Mouse (Mus musculus) cerebellum, postnatal 4 days (tissue): ENCODE data around the gene Pde8b.
A peak's percentile ranks its signal among the peaks of the same experiment; 100 is the strongest.
"Not testable (repeated sequence)": the region's sequence is repeated elsewhere in the genome, so short reads cannot be mapped to it uniquely, and the experiment has no call there.

Source experiments
- DNase-seq, 2 experiments: peaks; one replicate each; pipeline ENCODE4 v3.0.0; 2022; ENCODE audit warnings: low spot score in 2 of 2, mixed read lengths in 1 of 2

Gene Pde8b

DNA sequence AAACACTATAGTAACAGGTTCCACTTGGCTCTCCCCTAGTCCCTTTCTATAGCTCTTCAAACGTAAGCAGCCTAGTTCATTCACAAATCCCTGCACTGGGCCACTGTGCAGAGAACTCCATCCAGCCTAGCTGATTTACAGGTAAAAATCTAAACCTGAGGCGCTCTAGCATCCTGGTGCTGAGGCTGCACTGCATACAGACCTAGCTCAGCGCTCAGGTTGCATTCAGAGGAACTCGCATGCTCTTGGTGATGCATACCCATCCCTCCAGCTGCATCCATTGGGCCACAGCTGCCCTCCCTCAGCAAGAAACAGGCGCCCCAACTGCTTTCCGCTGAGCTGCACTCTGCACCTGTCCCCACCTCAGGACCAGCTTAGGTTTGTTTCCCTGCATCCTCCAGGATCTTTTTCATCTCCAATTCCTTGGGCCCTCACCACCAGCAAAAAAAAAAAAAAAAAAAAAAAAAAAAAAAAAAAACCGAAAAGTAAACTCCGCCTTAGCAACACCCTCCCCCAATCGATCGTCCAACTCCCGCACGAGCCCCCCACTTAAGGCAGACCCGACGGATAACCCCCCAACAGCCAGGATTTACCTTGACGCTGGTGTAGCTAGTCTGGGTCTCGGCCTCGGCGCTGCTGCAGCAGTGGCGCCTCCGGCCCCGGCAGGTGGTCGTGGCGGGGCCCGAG lies 28.1 kb downstream of the Pde8b start:
- DNase-seq = no peak

DNA sequence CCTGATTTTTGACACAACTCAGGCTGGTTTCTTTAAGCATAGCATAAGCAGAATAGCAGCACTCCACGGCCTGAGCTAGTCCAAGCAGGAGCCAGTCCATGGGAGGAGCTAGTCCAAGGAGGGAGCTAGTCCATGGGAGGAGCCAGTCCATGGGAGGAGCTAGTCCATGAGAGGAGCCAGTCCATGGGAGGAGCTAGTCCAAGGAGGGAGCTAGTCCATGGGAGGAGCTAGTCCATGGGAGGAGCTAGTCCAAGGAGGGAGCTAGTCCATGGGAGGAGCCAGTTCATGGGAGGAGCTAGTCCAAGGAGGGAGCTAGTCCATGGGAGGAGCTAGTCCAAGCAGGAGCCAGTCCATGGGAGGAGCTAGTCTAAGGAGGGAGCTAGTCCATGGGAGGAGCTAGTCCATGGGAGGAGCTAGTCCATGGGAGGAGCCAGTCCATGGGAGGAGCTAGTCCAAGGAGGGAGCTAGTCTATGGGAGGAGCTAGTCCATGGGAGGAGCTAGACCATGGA lies 34.4 kb downstream of the Pde8b start:
- DNase-seq = not testable (repeated sequence)

DNA sequence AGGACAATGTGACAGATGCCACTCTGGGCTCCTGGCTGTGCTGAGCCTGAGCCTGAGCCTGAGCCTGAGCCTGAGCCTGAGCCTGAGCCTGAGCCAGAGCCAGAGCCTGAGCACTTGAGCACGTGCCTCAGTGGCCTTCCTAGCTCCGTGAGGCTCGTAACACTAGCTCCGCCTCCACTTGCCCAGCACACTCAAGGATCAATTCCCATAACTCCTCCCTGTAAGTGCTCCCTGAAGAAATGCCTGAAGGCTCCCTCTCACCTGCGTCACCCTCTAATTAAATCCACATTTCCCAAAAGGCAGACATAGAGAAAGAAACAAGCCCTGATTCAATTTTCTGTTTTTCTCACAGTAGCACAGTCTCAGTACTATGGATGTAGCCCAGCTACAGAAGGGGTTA lies 37.8 kb downstream of the Pde8b start:
- DNase-seq = no peak

DNA sequence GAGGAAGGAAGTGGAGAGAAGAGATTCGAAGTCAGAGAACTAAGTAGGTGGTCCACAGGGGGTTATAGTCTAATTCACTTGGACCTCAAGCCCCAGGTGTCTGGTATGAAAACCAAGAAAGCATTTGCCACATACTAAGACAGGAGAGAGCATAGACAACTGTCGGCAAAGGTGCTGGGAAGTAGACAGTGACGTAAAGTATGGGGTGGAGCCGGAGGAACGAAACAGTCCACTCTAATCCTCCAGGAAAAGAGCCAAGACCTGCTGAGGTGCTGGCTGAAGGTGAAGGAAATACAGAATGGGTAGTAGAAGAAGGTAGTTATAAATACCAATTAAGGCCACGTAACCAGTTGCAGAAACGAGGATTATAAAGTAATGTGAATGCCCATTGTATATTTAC lies 42.8 kb downstream of the Pde8b start:
- not testable (repeated sequence) for DNase-seq

DNA sequence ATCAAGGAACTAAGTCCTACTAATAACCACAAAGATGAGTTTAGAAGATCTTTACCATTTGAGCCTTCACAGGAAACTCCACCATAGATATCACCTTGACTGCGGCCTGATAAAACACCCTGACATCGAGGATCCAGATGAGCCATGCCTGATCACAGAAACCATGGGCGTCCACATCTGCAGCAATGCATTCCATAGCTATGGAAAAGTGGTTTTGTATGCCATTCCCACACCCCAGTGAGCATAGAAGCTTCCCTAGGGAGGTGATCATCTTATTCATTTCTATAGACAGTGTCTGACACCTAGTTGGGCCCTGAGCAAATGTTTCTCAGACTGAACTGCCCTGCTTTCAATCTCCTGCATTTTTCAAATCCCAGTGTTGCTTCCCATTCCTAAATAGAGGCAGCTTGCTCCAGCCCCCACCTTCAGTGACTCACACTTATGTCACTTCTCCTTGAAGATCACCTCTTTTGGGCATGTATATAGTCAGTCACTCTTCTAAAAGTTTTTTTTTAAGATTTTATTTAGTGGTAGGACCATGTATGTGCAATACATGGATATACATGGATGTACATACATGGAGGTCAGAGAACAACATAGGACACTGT lies 47.9 kb downstream of the Pde8b start:
- DNase-seq = no peak

DNA sequence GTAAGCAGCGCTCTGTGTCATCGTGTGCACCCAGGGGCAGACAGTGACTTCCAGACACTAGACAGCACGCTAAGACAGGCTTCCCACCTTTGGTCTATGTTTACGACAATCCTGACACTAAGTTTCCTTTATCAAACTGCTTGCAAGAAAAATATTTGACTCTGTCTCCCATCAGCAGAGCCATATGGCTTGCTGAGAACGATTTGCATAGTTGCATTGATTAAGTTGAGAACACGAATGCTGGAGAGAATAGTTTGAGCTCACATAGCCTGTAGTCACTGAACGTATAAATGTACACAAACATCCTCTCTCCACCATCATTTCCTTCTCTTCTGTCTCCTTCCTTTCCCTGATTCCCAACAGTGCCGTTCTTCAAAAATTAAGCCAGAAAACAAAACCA lies 49.3 kb downstream of the Pde8b start:
- no peak for DNase-seq

DNA sequence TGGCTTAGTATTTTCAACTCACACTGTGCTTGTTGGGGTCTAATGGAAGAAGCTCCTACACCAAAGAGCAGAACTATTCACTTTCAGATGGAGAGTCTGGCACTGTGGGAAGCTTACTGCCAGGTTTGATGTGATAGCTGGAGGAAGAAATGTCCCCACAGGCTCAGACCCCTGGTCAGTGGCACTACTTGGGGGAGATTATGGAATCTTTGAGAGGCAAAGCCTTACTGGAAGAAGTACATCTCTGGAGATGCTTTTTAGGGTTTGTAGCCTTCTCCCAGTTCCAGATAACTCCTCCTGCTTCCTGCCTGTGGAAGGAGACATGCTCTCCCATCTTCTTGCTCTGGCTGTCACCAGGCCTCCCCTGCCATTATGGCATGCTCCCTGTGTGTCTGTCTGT lies 50.1 kb downstream of the Pde8b start:
- no peak for DNase-seq

DNA sequence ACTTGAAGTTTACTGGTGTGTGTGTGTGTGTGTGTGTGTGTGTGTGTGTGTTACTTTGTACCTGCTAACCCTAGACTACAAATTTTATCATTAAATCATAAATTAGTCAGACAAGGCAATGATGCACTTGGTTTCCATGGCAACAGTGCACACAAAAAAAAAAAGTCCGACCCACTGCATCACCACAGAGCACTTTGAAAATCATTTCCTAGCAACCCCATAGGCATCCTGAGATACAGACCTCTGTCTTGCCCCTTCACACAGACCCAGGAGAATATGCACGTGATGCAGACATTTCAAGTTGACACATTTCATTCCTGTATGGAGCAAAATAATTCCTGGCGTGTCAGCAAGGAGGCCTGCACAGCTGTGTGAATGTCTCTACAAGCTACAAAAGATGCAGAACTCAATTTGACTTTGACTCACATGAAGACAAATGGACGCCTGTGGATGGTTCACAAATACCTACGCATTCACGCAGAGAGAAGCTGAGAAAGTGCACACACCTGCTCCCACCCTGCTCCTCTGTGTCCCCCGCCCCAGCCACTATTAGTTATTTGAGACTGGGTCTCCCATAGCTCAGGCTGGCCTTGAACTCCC lies 53.9 kb downstream of the Pde8b start:
- no peak for DNase-seq

DNA sequence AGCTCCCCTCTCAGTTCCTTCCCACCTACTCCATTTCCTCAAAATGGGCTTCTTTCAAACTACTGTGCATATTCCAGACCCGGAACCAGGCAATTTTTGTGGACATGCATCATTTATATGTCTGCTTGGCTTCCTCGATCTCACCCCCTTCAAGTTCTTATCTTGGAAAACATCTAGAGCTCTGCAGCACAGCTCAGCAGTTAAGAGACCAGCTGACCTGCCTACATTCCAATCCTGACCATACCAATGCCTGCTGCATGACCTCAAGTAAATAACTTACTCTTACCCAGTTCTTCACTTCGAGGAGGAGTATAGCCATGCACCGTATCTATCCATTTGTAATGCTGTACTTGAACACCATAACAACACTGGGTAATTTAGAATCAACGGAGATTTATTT lies 58.2 kb downstream of the Pde8b start:
- no peak for DNase-seq

DNA sequence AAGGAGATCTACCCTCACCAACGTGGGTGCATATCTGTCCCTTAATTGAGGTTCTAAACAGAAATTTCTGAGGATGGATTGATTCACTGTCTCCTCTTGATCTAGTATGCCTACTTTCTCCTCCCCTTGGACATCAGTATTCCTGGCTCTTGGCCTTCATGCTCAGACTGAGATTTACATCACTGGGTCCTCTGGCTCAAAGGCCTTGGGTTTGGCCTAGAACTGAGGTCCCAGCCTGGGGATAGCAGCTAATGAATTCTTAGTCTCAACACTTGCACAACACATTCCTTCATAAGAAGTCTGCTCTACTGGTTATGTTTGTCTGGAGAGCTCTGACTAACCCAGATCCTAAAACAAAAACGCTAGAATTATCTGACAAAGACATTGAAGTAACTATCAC lies 61.0 kb downstream of the Pde8b start:
- no peak for DNase-seq

DNA sequence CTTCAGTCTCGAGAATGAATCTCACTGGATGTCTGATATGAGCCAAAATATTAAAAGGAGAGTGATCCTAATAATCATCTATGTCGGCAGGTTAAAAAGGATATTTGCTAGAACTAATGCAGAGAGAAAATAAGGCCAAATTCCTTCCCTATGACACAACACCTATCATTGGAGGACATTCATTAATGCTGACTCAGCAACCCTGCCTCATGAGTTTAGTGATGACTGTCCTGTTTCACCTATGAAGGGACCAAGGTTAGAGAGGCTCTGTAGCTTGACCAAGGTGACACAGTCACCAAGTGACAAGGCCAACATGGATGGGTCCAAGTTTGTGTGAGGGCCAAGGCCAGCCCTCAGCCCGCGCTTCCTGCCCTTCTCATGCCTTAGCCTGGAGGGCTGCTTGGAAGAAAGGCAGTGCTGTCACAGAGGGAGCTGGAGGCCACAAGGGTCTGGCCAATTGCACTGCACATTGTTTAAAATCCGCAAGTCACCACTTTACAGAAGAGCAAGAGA lies 62.9 kb downstream of the Pde8b start:
- DNase-seq = no peak

DNA sequence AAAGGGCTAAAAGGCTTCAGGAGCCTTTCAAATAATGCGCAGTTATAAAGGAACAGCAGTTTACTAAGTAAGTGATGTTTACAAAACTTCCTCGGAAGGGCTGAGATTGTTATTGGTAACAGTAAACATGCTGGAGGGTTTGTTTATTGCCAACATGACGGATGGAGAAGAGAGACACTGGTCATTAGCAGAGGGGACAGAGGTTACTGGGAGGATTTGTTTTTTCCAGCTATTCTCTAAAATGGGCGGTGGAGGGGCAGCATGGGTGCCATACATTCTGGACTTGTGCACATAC lies 63.4 kb downstream of the Pde8b start:
- DNase-seq = no peak

DNA sequence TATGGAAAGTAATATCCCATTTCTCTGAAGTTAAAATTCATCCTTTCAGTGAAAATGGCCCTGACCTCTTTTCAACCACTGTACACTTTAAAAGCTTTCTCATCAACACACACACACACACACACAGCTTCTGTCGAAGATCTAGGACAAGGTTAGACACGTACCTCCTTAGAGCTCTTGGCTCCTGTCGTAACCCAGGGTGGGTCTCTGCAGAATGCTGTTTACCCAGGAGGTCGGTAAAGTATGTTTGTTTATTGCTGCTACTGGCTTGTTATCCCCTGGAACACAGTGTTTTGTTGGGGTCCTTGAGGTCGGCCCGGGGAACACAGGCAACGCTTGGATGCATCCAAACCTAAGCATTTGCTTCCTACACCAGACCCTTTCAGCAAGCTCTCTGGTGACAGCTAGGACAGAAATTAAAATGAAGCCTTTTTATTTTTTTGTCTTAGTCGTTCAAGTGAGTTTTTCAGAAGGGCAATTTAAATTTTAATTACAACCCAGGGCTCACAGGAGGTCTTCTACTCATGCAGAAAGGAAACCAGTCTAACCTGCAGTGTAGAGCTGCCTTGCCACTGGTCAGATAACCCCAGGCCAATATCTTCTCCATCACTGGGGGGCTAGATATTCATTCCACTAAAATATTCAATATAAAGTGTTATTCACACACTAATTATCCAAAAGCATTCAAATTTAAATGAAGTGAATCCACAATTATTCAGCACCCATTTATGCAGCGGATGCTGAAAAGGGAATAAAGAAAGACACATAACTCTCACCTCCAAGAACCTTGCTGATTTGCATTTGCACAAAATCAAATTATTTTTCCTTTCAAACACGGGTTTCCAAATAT lies 64.0 kb downstream of the Pde8b start:
- no peak for DNase-seq

DNA sequence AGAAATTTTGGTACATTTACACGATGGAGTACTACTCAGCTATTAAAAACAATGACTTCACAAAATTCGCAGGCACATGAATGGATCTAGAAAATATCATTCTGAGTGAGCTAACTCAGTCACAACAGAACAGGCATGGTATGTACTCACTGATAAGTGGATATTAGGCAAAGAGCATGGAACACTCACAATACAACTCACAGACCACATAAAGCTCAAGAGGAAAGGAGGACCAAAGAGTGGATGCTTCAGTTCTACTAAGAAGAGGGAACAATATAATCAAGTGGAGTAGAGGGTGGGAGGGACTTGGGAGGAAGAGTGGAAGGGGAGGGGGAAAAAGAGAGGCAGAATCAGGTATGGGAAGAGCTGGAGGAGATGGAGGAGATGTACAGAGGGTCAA lies 66.5 kb downstream of the Pde8b start:
- no peak for DNase-seq

DNA sequence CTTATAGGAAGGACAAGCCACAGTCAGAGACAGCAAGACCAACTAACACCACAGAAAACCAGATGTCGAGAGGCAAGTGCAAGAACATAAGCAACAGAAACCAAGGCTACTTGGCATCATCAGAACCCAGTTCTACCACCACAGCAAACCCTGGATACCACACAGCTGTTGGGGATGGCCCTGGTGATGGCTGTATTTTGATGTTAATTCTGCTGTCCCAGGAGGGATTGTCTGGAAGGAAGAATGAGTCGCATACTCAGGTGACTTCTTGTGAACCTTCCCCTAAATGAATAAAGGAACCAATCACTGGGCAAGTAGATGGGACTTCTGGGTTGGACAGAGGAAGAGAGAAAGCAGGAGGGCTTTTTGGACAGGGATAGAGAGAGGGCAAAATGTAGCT lies 69.9 kb downstream of the Pde8b start:
- no peak for DNase-seq

DNA sequence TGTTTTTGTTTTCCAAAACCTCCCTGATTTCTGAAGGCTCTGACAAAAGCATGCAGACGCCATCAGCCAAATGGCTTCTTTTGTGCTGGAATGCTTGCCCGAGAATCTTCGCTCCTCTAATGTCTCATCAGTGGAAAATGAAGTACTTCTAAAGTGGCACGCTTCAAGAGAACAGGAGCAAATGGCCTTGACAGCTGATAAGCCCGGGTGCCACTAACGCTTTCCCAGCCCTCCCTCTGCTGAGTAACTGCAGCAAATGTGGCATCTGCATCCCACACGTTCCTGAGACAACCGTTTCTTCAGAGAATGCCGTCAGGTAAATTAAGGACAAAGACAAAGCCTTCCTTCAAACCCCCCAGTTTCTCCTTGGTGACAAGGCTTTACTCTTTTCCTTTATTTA lies 72.8 kb downstream of the Pde8b start:
- DNase-seq = no peak

DNA sequence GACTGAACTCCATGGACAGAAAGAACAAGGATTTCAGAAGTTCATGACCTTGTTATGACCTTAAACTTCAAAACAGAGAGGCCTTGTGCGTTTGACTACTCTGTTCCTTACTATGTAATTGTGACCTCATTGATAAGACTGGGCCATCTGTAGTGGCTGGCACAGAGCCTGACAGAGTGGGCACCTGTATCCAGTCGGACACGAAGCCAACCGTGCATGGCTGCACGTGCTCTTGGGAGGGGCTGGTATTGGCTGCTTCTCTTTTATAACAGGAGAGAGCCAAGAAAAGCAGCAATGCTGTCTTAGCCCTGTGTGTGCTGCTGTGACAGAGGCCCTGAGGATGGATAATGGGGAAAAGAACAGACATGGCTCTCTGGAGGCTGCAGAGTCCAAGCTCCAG lies 73.7 kb downstream of the Pde8b start:
- peak in 1 of 2 experiments; percentile 8 for DNase-seq

DNA sequence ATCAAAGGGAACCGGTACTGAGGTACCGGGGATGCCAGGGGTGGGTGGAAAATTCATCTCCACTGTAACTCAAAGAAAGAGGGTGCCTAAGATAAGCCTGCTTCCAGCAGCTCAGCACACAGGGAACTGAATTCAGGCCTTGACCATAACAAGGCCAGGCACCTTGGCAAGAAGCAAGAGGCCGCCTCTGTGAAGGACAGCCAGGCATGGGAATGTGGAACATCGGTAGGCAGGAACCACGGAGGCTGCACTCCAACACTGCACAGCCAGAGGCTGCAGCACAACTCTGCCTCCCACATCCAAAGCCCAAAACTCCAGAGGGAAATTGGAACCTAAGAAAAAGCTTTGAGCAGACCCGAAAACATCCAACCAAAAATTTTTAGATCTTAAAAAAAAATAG lies 75.9 kb downstream of the Pde8b start:
- DNase-seq = no peak

DNA sequence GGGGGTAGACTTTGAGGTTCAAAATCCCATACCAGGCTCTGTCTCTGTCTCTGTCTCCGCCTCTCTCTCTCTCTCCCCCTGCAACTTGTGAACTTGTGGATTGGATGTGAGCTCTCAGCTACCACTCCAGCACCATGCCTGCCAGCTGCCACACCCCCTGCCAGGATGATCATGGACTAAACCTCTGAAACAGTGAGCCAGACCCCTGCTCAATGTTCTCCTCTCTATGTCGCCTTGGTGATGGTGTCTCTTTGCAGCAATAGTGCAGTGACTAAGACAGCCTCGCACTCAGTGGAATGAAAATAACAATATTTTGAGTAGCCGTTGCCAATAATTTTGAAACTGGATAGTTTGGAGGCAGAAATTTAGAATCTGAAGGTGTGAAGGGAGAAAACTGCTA lies 77.8 kb downstream of the Pde8b start:
- no peak for DNase-seq

DNA sequence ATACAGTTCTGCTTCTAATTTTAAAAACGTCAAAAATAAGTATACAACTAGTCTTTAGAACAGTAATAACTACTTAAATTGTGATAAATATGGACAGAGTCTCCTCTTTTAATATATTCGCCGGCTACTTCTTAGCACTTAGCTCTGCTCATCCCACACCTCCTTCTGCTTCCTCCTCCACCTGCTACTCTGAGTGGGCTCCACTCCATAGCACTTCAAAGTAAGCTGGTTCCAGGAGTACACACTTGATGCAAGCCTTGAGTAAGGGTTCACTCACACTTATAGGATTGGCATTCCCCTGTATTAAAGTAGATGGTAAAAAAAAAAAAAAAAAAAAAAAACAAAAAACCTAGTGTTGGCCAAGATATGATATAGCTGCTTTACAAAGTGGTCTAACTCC lies 89.9 kb downstream of the Pde8b start:
- no peak for DNase-seq

DNA sequence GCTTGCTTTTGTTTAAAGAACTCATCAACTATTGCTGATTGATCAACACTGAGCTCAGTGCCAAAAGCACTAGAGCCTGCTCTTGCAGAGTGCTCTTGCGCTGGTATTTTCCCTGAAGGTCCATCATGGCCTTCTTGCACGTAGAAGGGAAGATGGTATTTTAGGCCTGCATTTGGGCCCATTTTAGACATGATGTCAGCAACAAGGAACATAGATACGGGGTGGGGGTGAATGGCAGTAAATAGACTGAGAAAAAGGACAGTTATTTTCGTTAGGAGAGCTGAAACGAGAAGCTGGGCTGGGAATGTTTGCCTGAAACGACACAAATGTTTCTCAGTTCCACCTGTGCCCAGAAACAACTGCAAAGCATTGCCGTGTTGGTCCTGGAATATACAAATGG lies 91.2 kb downstream of the Pde8b start:
- DNase-seq = no peak

DNA sequence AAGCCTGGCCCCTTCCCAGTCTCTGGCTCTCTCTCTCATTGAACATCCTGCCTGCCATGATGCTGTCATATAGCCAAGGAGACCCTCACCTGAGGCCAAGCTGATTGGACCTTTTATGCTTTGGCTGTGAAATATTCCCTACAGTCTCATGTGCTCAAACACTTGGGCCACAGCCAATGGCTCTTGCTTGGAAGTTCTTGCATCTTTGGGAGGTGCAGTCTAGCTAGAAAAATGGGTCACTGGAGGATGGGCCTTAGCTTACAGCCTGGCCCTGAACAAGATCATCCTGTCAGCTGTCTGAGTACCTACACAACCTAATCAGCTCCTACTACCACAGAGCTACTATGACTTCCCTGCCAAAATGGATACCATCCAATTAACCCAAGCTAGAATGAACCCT lies 105.4 kb downstream of the Pde8b start:
- DNase-seq = no peak
